Mouse (Mus musculus) forebrain, embryonic 13.5 days (tissue): ENCODE measurements around the gene Grpel1. TPM values are rescaled to one million over a fixed set of nuclear protein-coding genes. Genes with fewer than 3 reads are reported as not detected.

Experiments
- ATAC-seq: fragments of 200-750 bp; cut with Nextera tagmentation; 2 replicates; pipeline ENCODE4 v1.8.0; 2017
- H3K27ac ChIP-seq: fragments of 300-500 bp; sonication (generic); 2 replicates; pipeline ENCODE4 v1.5.1; 2015; ENCODE audit warnings: inconsistent platforms, mild to moderate bottlenecking, moderate library complexity
- H3K27me3 ChIP-seq: fragments of 300-500 bp; sonication (generic); 2 replicates; pipeline ENCODE4 v1.6.1; 2015; ENCODE audit warnings: mild to moderate bottlenecking, inconsistent platforms
- H3K36me3 ChIP-seq: fragments of 300-500 bp; sonication (generic); 2 replicates; pipeline ENCODE4 v1.6.1; 2015; ENCODE audit warnings: mild to moderate bottlenecking, inconsistent platforms; ENCODE audit not compliant: poor library complexity, severe bottlenecking
- H3K4me1 ChIP-seq: fragments of 300-500 bp; sonication (generic); 2 replicates; pipeline ENCODE4 v1.6.1; 2015; ENCODE audit warnings: inconsistent platforms
- H3K4me2 ChIP-seq: fragments of 300-500 bp; sonication (generic); 2 replicates; pipeline ENCODE4 v1.6.1; 2015; ENCODE audit warnings: inconsistent platforms, mild to moderate bottlenecking, moderate library complexity
- H3K4me3 ChIP-seq: fragments of 300-500 bp; sonication (generic); 2 replicates; pipeline ENCODE4 v1.5.1; 2015; ENCODE audit warnings: mild to moderate bottlenecking, inconsistent platforms
- H3K9ac ChIP-seq: fragments of 300-500 bp; sonication (generic); 2 replicates; pipeline ENCODE4 v1.6.1; 2015; ENCODE audit warnings: mild to moderate bottlenecking, inconsistent platforms
- H3K9me3 ChIP-seq: fragments of 300-500 bp; sonication (generic); replicated peaks from 2 replicates; pipeline ENCODE4 v1.6.1; 2016; ENCODE audit warnings: inconsistent platforms
- WGBS: fragments of 180-500 bp; shearing (Covaris S2); methylation state at CpG from one replicate; pipeline ENCODE4 v1.1.7; 2015; 5-methylcytosine and 5-hydroxymethylcytosine counted together
- polyA plus RNA-seq: library from polyadenylated mRNA; unstranded; fragments of >200 nt; fragmentation: Nextera tagmentation; extraction: Ambion mirVana; gene quantifications from 2 replicates; pipeline ENCODE4 v1.2.1, GENCODE M21; 2015

Gene Grpel1
- polyA plus RNA-seq, 1 experiment from 2014 or later = 51.0 TPM

- 0 out of 2 replicates have a peak, but pooled peaks cover 2% of the 10 kb centered on the region for H3K27me3 ChIP-seq
- no peak for ATAC-seq
- H3K9me3 ChIP-seq = no peaks in the 10 kb centered on the region
- H3K4me1 ChIP-seq = peaks cover 13% of the 10 kb centered on the region
- H3K36me3 ChIP-seq = no peaks in the 10 kb centered on the region
- H3K27ac ChIP-seq = no peak overlapping the region
- 31% methylated on average over 8 of the region's 8 CpGs for WGBS
- no peak overlapping the region for H3K4me2 ChIP-seq
- no peak overlapping the region for H3K4me3 ChIP-seq
- H3K9ac ChIP-seq = no peak overlapping the region
Observed at GRCm38 (mm10) chr5:36445028-36445427, 19.8 kb upstream of the Grpel1 start.

GRCm38 (mm10) chr5:36446166-36446890, 18.5 kb upstream of the Grpel1 start:
- Histone ChIP-seq H3K9ac (no peak overlapping the region), H3K27ac (no peak overlapping the region), H3K27me3 (0 out of 2 replicates have a peak, but pooled peaks cover 2% of the 10 kb centered on the region), H3K4me1 (peaks cover 13% of the 10 kb centered on the region), H3K9me3 (no peaks in the 10 kb centered on the region), H3K36me3 (no peaks in the 10 kb centered on the region), H3K4me3 (no peak overlapping the region), H3K4me2 (no peak overlapping the region)
- peak; percentile 45; the same call in 1 of the 2 replicates for ATAC-seq
- WGBS = 36% methylated on average over 9 of the region's 9 CpGs

DNA sequence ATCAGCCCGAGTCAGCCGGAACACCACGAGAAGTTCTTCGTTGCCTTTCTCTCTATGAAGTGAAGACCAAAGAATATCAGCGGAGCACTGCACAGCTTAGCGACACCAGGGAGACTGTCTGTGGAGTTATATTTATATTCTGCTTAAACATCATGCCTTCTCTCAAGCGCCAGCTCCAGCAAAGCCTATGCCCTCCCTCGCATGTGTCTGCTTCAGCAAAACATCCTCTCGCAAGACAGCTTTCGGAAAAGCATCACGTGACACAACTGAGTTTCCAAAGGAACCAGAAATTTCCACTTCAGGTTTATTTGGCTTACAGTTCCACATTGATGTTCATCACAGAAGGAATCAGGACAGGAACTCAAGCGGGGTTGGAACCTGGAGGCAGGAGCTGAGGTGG, 16.9 kb upstream of the Grpel1 start:
- peaks cover 13% of the 10 kb centered on the region for H3K4me1 ChIP-seq
- 0 out of 2 replicates have a peak, but pooled peaks cover 2% of the 10 kb centered on the region for H3K27me3 ChIP-seq
- 94% methylated on average over 12 of the region's 12 CpGs for WGBS
- H3K4me3 ChIP-seq = no peak overlapping the region
- H3K27ac ChIP-seq = no peak overlapping the region
- no peak overlapping the region for H3K4me2 ChIP-seq
- no peak for ATAC-seq
- no peaks in the 10 kb centered on the region for H3K9me3 ChIP-seq
- no peak overlapping the region for H3K9ac ChIP-seq
- no peaks in the 10 kb centered on the region for H3K36me3 ChIP-seq

- H3K4me3 ChIP-seq = no peak overlapping the region
- H3K27ac ChIP-seq = no peak overlapping the region
- H3K36me3 ChIP-seq = no peaks in the 10 kb centered on the region
- no peak overlapping the region for H3K4me2 ChIP-seq
- peaks cover 9% of the 10 kb centered on the region for H3K4me1 ChIP-seq
- no peak for ATAC-seq
- no peaks in the 10 kb centered on the region for H3K27me3 ChIP-seq
- 87% methylated on average over 6 of the region's 6 CpGs for WGBS
- H3K9ac ChIP-seq = no peak overlapping the region
- H3K9me3 ChIP-seq = no peaks in the 10 kb centered on the region
Observed at GRCm38 (mm10) chr5:36449710-36450358, 15.0 kb upstream of the Grpel1 start.

- WGBS = 22% methylated on average over 10 of the region's 10 CpGs
- Histone ChIP-seq H3K4me1 (no peaks in the 10 kb centered on the region), H3K27ac (no peak overlapping the region)
Observed at GRCm38 (mm10) chr5:36451119-36451518, 13.7 kb upstream of the Grpel1 start.

GRCm38 (mm10) chr5:36451872-36452389, 12.9 kb upstream of the Grpel1 start:
- H3K9ac ChIP-seq = no peak overlapping the region
- H3K9me3 ChIP-seq = no peaks in the 10 kb centered on the region
- H3K4me2 ChIP-seq = no peak overlapping the region
- no peaks in the 10 kb centered on the region for H3K36me3 ChIP-seq
- H3K4me3 ChIP-seq = no peak overlapping the region
- no peaks in the 10 kb centered on the region for H3K27me3 ChIP-seq
- H3K27ac ChIP-seq = no peak overlapping the region
- no peaks in the 10 kb centered on the region for H3K4me1 ChIP-seq
- no peak for ATAC-seq
- WGBS = 61% methylated on average over 10 of the region's 10 CpGs

More at GRCm38 (mm10) chr5:36451119-36451518, 13.7 kb upstream of the Grpel1 start:
- ATAC-seq = no peak
- no peak overlapping the region for H3K4me2 ChIP-seq
- no peaks in the 10 kb centered on the region for H3K36me3 ChIP-seq
- H3K9ac ChIP-seq = no peak overlapping the region
- H3K27me3 ChIP-seq = no peaks in the 10 kb centered on the region
- H3K4me3 ChIP-seq = no peak overlapping the region
- no peaks in the 10 kb centered on the region for H3K9me3 ChIP-seq

GRCm38 (mm10) chr5:36452821-36453220, 12.0 kb upstream of the Grpel1 start:
- Histone ChIP-seq H3K9ac (no peak overlapping the region), H3K4me2 (no peak overlapping the region), H3K27ac (no peak overlapping the region), H3K9me3 (no peaks in the 10 kb centered on the region), H3K36me3 (no peaks in the 10 kb centered on the region), H3K27me3 (no peaks in the 10 kb centered on the region), H3K4me3 (no peak overlapping the region), H3K4me1 (no peaks in the 10 kb centered on the region)
- no peak for ATAC-seq
- 81% methylated on average over 6 of the region's 6 CpGs for WGBS

GRCm38 (mm10) chr5:36457706-36458105, 7.1 kb upstream of the Grpel1 start:
- peaks cover 16% of the 10 kb centered on the region for H3K27me3 ChIP-seq
- H3K9ac ChIP-seq = no peak overlapping the region
- no peaks in the 10 kb centered on the region for H3K9me3 ChIP-seq
- H3K4me2 ChIP-seq = no peak overlapping the region
- no peak overlapping the region for H3K4me3 ChIP-seq
- 77% methylated on average over 4 of the region's 4 CpGs for WGBS
- H3K4me1 ChIP-seq = no peaks in the 10 kb centered on the region
- ATAC-seq = no peak
- H3K36me3 ChIP-seq = no peaks in the 10 kb centered on the region
- H3K27ac ChIP-seq = no peak overlapping the region

DNA sequence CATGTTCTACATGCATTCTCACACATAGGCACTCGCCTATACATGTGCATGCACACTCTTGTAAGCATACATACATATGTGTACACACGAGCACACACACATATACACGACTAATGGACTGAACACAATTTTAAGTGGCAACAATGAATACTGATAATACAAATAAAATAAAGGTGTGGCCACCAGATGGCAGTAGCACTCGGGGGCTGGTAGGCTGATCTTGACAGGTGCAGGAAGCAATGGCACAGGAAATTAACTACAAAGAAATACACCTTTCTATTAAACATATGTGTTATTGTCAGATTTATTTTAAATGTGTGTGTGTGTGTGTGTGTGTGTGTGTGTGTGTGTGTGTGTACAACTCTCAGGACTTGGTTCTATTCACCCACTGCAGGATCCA, 5.9 kb upstream of the Grpel1 start:
- 12% methylated on average over 4 of the region's 4 CpGs for WGBS
- H3K4me1 ChIP-seq = peaks cover 7% of the 10 kb centered on the region; the same call in 1 of the 2 replicates
- H3K9me3 ChIP-seq = no peaks in the 10 kb centered on the region
- no peak overlapping the region for H3K9ac ChIP-seq
- H3K27ac ChIP-seq = no peak overlapping the region
- H3K4me2 ChIP-seq = no peak overlapping the region
- peaks cover 16% of the 10 kb centered on the region for H3K27me3 ChIP-seq
- no peak overlapping the region for H3K4me3 ChIP-seq
- H3K36me3 ChIP-seq = no peaks in the 10 kb centered on the region
- no peak for ATAC-seq

- Histone ChIP-seq H3K27me3 (peaks cover 16% of the 10 kb centered on the region), H3K4me3 (no peak overlapping the region), H3K4me2 (no peak overlapping the region), H3K4me1 (peaks cover 16% of the 10 kb centered on the region), H3K9me3 (no peaks in the 10 kb centered on the region), H3K27ac (no peak overlapping the region), H3K9ac (no peak overlapping the region), H3K36me3 (no peaks in the 10 kb centered on the region)
- 90% methylated on average over 2 of the region's 2 CpGs for WGBS
- no peak for ATAC-seq
Observed at GRCm38 (mm10) chr5:36460712-36461111, 4.1 kb upstream of the Grpel1 start.

- WGBS = 83% methylated on average over 2 of the region's 2 CpGs
- no peak overlapping the region for H3K4me2 ChIP-seq
- peaks cover 16% of the 10 kb centered on the region for H3K27me3 ChIP-seq
- ATAC-seq = no peak
- H3K4me3 ChIP-seq = no peak overlapping the region
- H3K36me3 ChIP-seq = no peaks in the 10 kb centered on the region
- peaks cover 21% of the 10 kb centered on the region for H3K4me1 ChIP-seq
- no peaks in the 10 kb centered on the region for H3K9me3 ChIP-seq
- H3K27ac ChIP-seq = no peak overlapping the region
- no peak overlapping the region for H3K9ac ChIP-seq
Observed at GRCm38 (mm10) chr5:36461231-36461630, 3.6 kb upstream of the Grpel1 start.

DNA sequence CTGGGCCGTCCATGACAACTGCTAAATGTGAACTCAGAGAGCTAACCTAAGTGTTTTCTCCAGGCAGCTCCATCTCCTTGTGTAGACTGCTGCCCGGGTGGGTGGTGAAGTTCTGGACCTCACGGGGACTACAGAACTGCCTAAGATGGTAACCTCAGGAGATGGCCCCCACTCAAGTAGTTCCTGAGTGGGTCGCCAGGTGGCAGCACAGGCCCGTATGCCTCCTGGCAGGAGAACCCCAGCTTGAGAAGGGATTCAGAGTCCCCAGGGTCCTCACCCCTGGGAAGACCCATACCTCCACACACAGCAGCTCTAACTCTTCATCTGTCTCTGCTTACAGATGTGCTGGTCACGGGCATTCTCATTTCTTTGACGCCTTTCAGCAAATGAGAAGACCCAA, 2.0 kb upstream of the Grpel1 start:
- H3K4me1 ChIP-seq = peaks cover 28% of the 10 kb centered on the region
- WGBS = 10% methylated on average over 7 of the region's 7 CpGs
- H3K4me3 ChIP-seq = no peak overlapping the region
- H3K9me3 ChIP-seq = no peaks in the 10 kb centered on the region
- H3K9ac ChIP-seq = no peak overlapping the region
- H3K36me3 ChIP-seq = no peaks in the 10 kb centered on the region
- ATAC-seq = no peak
- H3K27me3 ChIP-seq = peaks cover 16% of the 10 kb centered on the region
- no peak overlapping the region for H3K27ac ChIP-seq
- no peak overlapping the region for H3K4me2 ChIP-seq
